Mouse (Mus musculus): ENCODE measurements around the gene Il9r. TPM values are rescaled to one million over a fixed set of nuclear protein-coding genes. Genes with fewer than 3 reads are reported as not detected.

Gene Il9r
- polyA plus RNA-seq, 2 experiments, result 0.21 to 0.54 TPM

DNA sequence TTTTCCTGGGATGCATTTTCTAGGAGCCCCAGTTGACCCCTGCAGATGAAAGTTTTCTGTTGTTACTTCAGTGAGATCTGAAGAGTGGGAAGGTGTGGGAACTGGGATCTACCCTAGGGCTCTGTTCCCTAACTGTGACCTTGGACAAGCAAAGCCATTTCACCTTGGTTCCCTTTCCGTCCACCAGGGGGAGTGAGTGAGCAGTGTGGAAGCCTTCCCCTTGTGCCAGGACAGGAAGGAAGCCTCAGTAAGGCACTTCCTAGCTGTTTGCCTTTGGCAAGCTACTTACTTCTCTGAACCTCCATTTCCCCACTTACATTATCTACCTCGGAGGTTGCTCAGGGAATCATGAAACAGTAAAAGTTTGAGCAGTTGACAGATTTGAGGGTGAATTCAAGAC, 59.0 kb downstream of the Il9r start:
- H3K27ac ChIP-seq (replicated peaks; ENCODE audit: low read depth, low read length), result no peak overlapping the region
- no peaks in the 10 kb centered on the region for H3K27me3 ChIP-seq (ENCODE audit: control insufficient read depth, insufficient read depth, low read length)
- H3K4me3 ChIP-seq (replicated peaks; ENCODE audit: low read length), result no peak overlapping the region
- H3K9me3 ChIP-seq (ENCODE audit: control insufficient read depth, low read length), result no peaks in the 10 kb centered on the region
- no peaks in the 10 kb centered on the region for H3K36me3 ChIP-seq (ENCODE audit: control insufficient read depth, insufficient read depth, low read length)
- no peak for TF ChIP-seq POLR2A (IDR thresholded peaks at IDR 0.05; ENCODE audit: borderline replicate concordance, extremely low read depth, insufficient read depth, insufficient read length)
- DNase-seq (ENCODE audit: low spot score) (no peak), ATAC-seq (ENCODE audit: low FRiP score, low read depth) (no peak)
- no peak overlapping the region for H3K4me2 ChIP-seq (replicated peaks; ENCODE audit: low read depth, low read length, severe bottlenecking)
- 17% methylated on average over 2 of the region's 2 CpGs for WGBS
- peaks cover 5% of the 10 kb centered on the region; the same call in 1 of the 2 replicates for H3K4me1 ChIP-seq (ENCODE audit: control insufficient read depth, insufficient read depth, low read length)
- no peak overlapping the region for H3K9ac ChIP-seq (ENCODE audit: low read depth, low read length, severe bottlenecking)

DNA sequence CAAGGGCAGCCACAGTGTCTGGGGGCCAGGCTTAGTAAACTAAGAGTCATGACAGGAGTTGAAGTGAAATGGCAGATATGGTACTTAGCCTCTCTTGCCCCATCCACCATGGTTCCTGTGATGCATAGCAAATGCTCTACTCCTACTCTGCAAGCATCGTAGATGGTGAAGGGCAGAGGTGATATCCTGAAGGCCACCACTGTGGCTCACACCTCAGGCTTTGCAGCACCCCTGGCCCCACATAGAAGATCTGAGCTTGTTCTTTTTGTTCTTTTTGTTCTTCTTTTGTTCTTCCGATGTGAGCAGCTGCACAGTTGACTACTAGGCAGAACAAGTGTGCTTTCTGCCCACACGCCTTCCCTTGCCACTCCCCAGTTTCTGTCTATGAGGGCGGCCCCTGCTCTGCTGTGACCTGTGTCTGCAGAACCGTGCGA, 60.5 kb downstream of the Il9r start:
- H3K27ac ChIP-seq (replicated peaks; ENCODE audit: low read depth, low read length), result no peak overlapping the region
- no peak for TF ChIP-seq POLR2A (IDR thresholded peaks at IDR 0.05; ENCODE audit: borderline replicate concordance, extremely low read depth, insufficient read depth, insufficient read length)
- H3K36me3 ChIP-seq (ENCODE audit: control insufficient read depth, insufficient read depth, low read length), result no peaks in the 10 kb centered on the region
- no peaks in the 10 kb centered on the region for H3K9me3 ChIP-seq (ENCODE audit: control insufficient read depth, low read length)
- no peaks in the 10 kb centered on the region for H3K27me3 ChIP-seq (ENCODE audit: control insufficient read depth, insufficient read depth, low read length)
- DNase-seq (ENCODE audit: low spot score) (no peak), ATAC-seq (ENCODE audit: low FRiP score, low read depth) (no peak)
- WGBS, result 85% methylated on average over 6 of the region's 6 CpGs
- H3K4me1 ChIP-seq (ENCODE audit: control insufficient read depth, insufficient read depth, low read length), result peaks cover 5% of the 10 kb centered on the region; the same call in 1 of the 2 replicates
- no peak overlapping the region for H3K4me3 ChIP-seq (replicated peaks; ENCODE audit: low read length)
- H3K9ac ChIP-seq (ENCODE audit: low read depth, low read length, severe bottlenecking), result no peak overlapping the region
- no peak overlapping the region for H3K4me2 ChIP-seq (replicated peaks; ENCODE audit: low read depth, low read length, severe bottlenecking)

DNA sequence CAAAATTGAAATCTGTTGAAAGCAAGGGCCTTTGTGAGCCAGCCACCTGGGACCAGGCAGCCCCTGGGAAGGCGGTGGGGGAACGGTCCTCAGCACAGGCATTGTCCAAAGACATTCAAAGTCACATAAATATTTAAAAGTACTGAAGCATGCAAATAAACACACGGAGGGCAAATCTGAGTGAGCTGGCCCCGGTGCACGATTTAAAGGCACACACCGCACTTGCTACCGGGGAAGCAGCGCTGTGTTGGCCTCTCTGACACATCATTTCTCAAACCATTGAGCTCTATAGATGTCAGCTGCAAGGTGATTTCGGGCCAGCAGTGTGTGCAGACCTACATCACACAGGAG, 61.5 kb downstream of the Il9r start:
- no peak overlapping the region for H3K4me3 ChIP-seq (replicated peaks; ENCODE audit: low read length)
- H3K9me3 ChIP-seq (ENCODE audit: control insufficient read depth, low read length), result no peaks in the 10 kb centered on the region
- no peak overlapping the region for H3K27ac ChIP-seq (replicated peaks; ENCODE audit: low read depth, low read length)
- no peak for TF ChIP-seq POLR2A (IDR thresholded peaks at IDR 0.05; ENCODE audit: borderline replicate concordance, extremely low read depth, insufficient read depth, insufficient read length)
- WGBS, result 59% methylated on average over 9 of the region's 9 CpGs
- DNase-seq (ENCODE audit: low spot score) (no peak), ATAC-seq (ENCODE audit: low FRiP score, low read depth) (no peak)
- no peaks in the 10 kb centered on the region for H3K36me3 ChIP-seq (ENCODE audit: control insufficient read depth, insufficient read depth, low read length)
- no peaks in the 10 kb centered on the region for H3K27me3 ChIP-seq (ENCODE audit: control insufficient read depth, insufficient read depth, low read length)
- no peak overlapping the region for H3K4me2 ChIP-seq (replicated peaks; ENCODE audit: low read depth, low read length, severe bottlenecking)
- H3K4me1 ChIP-seq (ENCODE audit: control insufficient read depth, insufficient read depth, low read length), result peaks cover 5% of the 10 kb centered on the region; the same call in 1 of the 2 replicates
- H3K9ac ChIP-seq (ENCODE audit: low read depth, low read length, severe bottlenecking), result no peak overlapping the region

DNA sequence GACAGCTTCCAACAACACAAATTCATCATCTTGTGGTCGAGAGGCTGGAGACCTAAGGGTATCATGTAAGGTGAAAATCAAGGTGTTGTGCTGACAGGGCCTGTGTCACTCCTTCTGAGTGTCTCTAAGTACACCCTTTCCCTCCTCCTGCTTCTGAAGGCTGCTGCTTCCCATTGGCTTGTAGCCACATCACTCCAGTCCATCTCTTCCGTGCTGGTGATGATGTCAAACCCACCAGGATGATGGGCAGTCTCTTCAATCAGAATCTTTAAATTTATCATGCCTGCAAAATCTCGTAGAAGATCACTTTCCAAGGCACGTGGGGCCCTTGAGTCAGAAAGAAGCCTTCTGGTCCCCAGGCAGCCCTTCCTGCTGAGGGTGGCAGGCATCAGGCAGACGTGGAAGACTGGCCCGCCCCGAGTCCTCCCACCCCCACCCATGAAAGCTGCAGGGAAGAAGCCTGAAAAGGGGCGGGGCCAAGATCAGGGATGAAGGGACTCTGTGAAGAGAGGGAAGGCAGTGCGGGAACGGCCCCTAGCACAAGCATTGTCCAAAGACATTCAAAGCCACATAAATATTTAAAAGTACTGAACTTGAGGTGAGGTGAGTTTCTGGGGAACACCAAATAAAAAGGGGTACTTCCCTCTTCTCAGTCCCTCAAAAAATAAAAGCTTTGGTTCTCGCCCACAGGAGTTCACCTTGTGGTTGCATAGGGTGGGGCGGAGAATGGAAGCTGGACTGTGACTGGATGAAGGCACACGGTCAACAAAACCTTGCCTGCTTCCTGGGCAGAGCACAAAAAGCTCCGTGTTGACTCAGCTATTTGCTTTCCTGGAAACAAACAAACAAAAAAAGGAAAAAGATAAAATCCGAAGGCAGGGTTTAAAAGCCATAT, 62.1 kb downstream of the Il9r start:
- ATAC-seq (ENCODE audit: low FRiP score, low read depth) (no peak), DNase-seq (ENCODE audit: low spot score) (no peak)
- no peak overlapping the region for H3K4me3 ChIP-seq (replicated peaks; ENCODE audit: low read length)
- peak overlapping the region; percentile 8; the same call in 1 of the 2 replicates for H3K4me2 ChIP-seq (replicated peaks; ENCODE audit: low read depth, low read length, severe bottlenecking)
- H3K27ac ChIP-seq (replicated peaks; ENCODE audit: low read depth, low read length), result no peak overlapping the region
- no peak for TF ChIP-seq POLR2A (IDR thresholded peaks at IDR 0.05; ENCODE audit: borderline replicate concordance, extremely low read depth, insufficient read depth, insufficient read length)
- no peaks in the 10 kb centered on the region for H3K27me3 ChIP-seq (ENCODE audit: control insufficient read depth, insufficient read depth, low read length)
- H3K9ac ChIP-seq (ENCODE audit: low read depth, low read length, severe bottlenecking), result no peak overlapping the region
- H3K36me3 ChIP-seq (ENCODE audit: control insufficient read depth, insufficient read depth, low read length), result no peaks in the 10 kb centered on the region
- H3K9me3 ChIP-seq (ENCODE audit: control insufficient read depth, low read length), result no peaks in the 10 kb centered on the region
- 32% methylated on average over 15 of the region's 15 CpGs for WGBS
- H3K4me1 ChIP-seq (ENCODE audit: control insufficient read depth, insufficient read depth, low read length), result peaks cover 5% of the 10 kb centered on the region; the same call in 1 of the 2 replicates

Other genes starting within 250 kb of the Il9r start
- gene 4930524B15Rik, start 234.7 kb downstream of the Il9r start, polyA plus RNA-seq (2012; rRNA removed), result 0.29 and 0.55 TPM in 2 replicates
- 0.12 and 0.18 TPM in 2 replicates for gene 4930524B15Rik, start 234.7 kb downstream of the Il9r start, polyA plus RNA-seq (2014; fragmentation: Nextera tagmentation; extraction: Ambion mirVana)
- 15.7 and 17.5 TPM in 2 replicates for gene Nsg2, start 199.8 kb downstream of the Il9r start, polyA plus RNA-seq (2012; rRNA removed)
- gene Nsg2, start 199.8 kb downstream of the Il9r start, polyA plus RNA-seq (2014; fragmentation: Nextera tagmentation; extraction: Ambion mirVana), result 3.2 and 3.8 TPM in 2 replicates
- 31.9 and 46.7 TPM in 2 replicates for gene Snrnp25, start 5.1 kb upstream of the Il9r start, polyA plus RNA-seq (2012; rRNA removed)
- gene Snrnp25, start 5.1 kb upstream of the Il9r start, polyA plus RNA-seq (2014; fragmentation: Nextera tagmentation; extraction: Ambion mirVana), result 52.1 and 54.5 TPM in 2 replicates
- gene Rhbdf1, start 22.0 kb upstream of the Il9r start, polyA plus RNA-seq (2012; rRNA removed), result 136 and 234 TPM in 2 replicates
- gene Rhbdf1, start 22.0 kb upstream of the Il9r start, polyA plus RNA-seq (2014; fragmentation: Nextera tagmentation; extraction: Ambion mirVana), result 61.5 and 68.3 TPM in 2 replicates
- 27.1 and 27.9 TPM in 2 replicates for gene Mpg, start 26.2 kb upstream of the Il9r start, polyA plus RNA-seq (2012; rRNA removed)
- 40.1 and 43.9 TPM in 2 replicates for gene Mpg, start 26.2 kb upstream of the Il9r start, polyA plus RNA-seq (2014; fragmentation: Nextera tagmentation; extraction: Ambion mirVana)
- gene Nprl3, start 67.4 kb upstream of the Il9r start, polyA plus RNA-seq (2012; rRNA removed), result 88.8 and 114 TPM in 2 replicates
- gene Nprl3, start 67.4 kb upstream of the Il9r start, polyA plus RNA-seq (2014; fragmentation: Nextera tagmentation; extraction: Ambion mirVana), result 29.4 and 30.9 TPM in 2 replicates
- gene Hba-x, start 76.1 kb upstream of the Il9r start, polyA plus RNA-seq (2012; rRNA removed), result 70.0 and 113 TPM in 2 replicates
- gene Hba-x, start 76.1 kb upstream of the Il9r start, polyA plus RNA-seq (2014; fragmentation: Nextera tagmentation; extraction: Ambion mirVana), result 197 and 201 TPM in 2 replicates
- gene Hba-a1, start 83.2 kb upstream of the Il9r start, polyA plus RNA-seq (2012; rRNA removed), result 4,119 and 4,850 TPM in 2 replicates
- gene Hba-a1, start 83.2 kb upstream of the Il9r start, polyA plus RNA-seq (2014; fragmentation: Nextera tagmentation; extraction: Ambion mirVana), result 3,906 and 5,793 TPM in 2 replicates
- gene Hbq1b, start 86.7 kb upstream of the Il9r start, polyA plus RNA-seq (2012; rRNA removed), result 0.87 and 2.4 TPM in 2 replicates
- 0.91 and 1.1 TPM in 2 replicates for gene Hbq1b, start 86.7 kb upstream of the Il9r start, polyA plus RNA-seq (2014; fragmentation: Nextera tagmentation; extraction: Ambion mirVana)
- 9,478 and 10,620 TPM in 2 replicates for gene Hba-a2, start 96.2 kb upstream of the Il9r start, polyA plus RNA-seq (2012; rRNA removed)
- gene Hba-a2, start 96.2 kb upstream of the Il9r start, polyA plus RNA-seq (2014; fragmentation: Nextera tagmentation; extraction: Ambion mirVana), result 9,964 and 14,532 TPM in 2 replicates
- 0.83 and 1.3 TPM in 2 replicates for gene Hbq1a, start 99.8 kb upstream of the Il9r start, polyA plus RNA-seq (2012; rRNA removed)
- gene Hbq1a, start 99.8 kb upstream of the Il9r start, polyA plus RNA-seq (2014; fragmentation: Nextera tagmentation; extraction: Ambion mirVana), result 0.97 and 1.3 TPM in 2 replicates
- 44.3 and 52.8 TPM in 2 replicates for gene Sh3pxd2b, start 147.5 kb upstream of the Il9r start, polyA plus RNA-seq (2012; rRNA removed)
- gene Sh3pxd2b, start 147.5 kb upstream of the Il9r start, polyA plus RNA-seq (2014; fragmentation: Nextera tagmentation; extraction: Ambion mirVana), result 31.5 and 31.8 TPM in 2 replicates